ENCODE assay signal across 30 mouse cellular contexts in the genomic region with DNA sequence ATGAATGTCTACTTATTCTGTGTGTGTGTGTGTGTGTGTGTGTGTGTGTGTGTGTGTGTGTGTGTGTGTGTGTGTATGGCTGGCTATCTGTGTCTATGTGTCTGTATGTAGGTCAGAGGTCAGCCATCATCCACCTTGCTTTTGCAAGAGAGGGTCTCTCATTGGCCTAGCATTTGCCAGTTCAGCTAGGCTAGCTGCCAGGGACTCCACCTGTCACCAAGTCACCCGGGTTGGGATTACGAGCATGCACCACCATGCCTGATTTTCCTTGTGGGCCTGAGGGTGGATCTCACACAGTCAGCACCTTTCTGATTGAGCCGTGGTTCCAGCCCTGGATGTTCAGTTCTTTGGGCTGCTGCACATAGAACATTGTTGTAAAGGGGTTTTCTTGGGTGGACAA.
"Had no signal": no experiment of that assay in that cellular context is flagged by ENCODE, and none has a peak within 500 bp of the region (broad histone marks: within the 10 kb centered on the region; RNA-seq: fewer than 3 reads in every experiment).

No protein-coding gene starts in this region.

- DNase-seq: heart, postnatal 10 days; heart, postnatal 14 days; heart, postnatal 36 days; heart, postnatal 4 days; kidney, adult 11 months; kidney, adult 18-20 months; kidney, adult 2 months; kidney, adult 8-10 months; kidney, adult 9 months; kidney, postnatal 10 days; kidney, postnatal 14 days; kidney, postnatal 25 days; kidney, postnatal 36 days; kidney, postnatal 4 days; layer of hippocampus, adult 9-11 months; layer of hippocampus, postnatal 36 days had no signal

- H3K4me3 ChIP-seq: heart, embryonic 12.5 days; heart, embryonic 13.5 days; heart, embryonic 15.5 days; hindbrain, embryonic 10.5 days; hindbrain, embryonic 12.5 days; hindbrain, embryonic 13.5 days; hindbrain, embryonic 15.5 days; intestine, embryonic 15.5 days; kidney, embryonic 15.5 days; layer of hippocampus, adult 2 months; left cerebral cortex, adult 2 months had no signal

- H3K4me1 ChIP-seq: hindbrain, embryonic 15.5 days had no signal

- H3K27ac ChIP-seq: heart, embryonic 13.5 days; heart, embryonic 15.5 days; hindbrain, embryonic 10.5 days; hindbrain, embryonic 12.5 days; hindbrain, embryonic 13.5 days; hindbrain, embryonic 14.5 days; hindbrain, embryonic 15.5 days; hindbrain, postnatal 0 days; intestine, embryonic 15.5 days; kidney, embryonic 15.5 days; kidney, postnatal 0 days; layer of hippocampus, adult 2 months; left cerebral cortex, adult 2 months had no signal
